Mouse (Mus musculus) intestine, postnatal 0 days (tissue): ENCODE results near the gene Fam102a. TPM values are rescaled to one million over a fixed set of nuclear protein-coding genes. Genes with fewer than 3 reads are reported as not detected.

Experiments used
- ATAC-seq: fragments of 200-750 bp; cut with Nextera tagmentation; 2 replicates; pipeline ENCODE4 v1.8.0; 2017; ENCODE audit warnings: mild to moderate bottlenecking, moderate TSS enrichment, moderate library complexity
- H3K27ac ChIP-seq: fragments of 300-500 bp; sonication (generic); 2 replicates; pipeline ENCODE4 v1.5.1; 2014; ENCODE audit warnings: mild to moderate bottlenecking, low read depth, low read length, moderate library complexity
- H3K27me3 ChIP-seq: fragments of 300-500 bp; sonication (generic); replicated peaks from 2 replicates; pipeline ENCODE4 v1.6.1; 2014; ENCODE audit warnings: low read length, mixed read lengths; ENCODE audit not compliant: control insufficient read depth, insufficient read depth
- H3K36me3 ChIP-seq: fragments of 300-500 bp; sonication (generic); 2 replicates; pipeline ENCODE4 v1.6.1; 2014; ENCODE audit warnings: mild to moderate bottlenecking, moderate library complexity; ENCODE audit not compliant: control insufficient read depth, insufficient read depth
- H3K4me1 ChIP-seq: fragments of 300-500 bp; sonication (generic); replicated peaks from 2 replicates; pipeline ENCODE4 v1.6.1; 2014; ENCODE audit warnings: antibody characterized with exemption, low read length, mixed read lengths; ENCODE audit not compliant: control insufficient read depth, insufficient read depth
- H3K4me2 ChIP-seq: fragments of 300-500 bp; sonication (generic); replicated peaks from 2 replicates; pipeline ENCODE4 v1.6.1; 2014; ENCODE audit warnings: low read depth, mild to moderate bottlenecking, moderate library complexity
- H3K4me3 ChIP-seq: fragments of 300-500 bp; sonication (generic); 2 replicates; pipeline ENCODE4 v1.5.1; 2014; ENCODE audit warnings: low read depth, low read length
- H3K9ac ChIP-seq: fragments of 300-500 bp; sonication (generic); 2 replicates; pipeline ENCODE4 v1.6.1; 2014; ENCODE audit warnings: mild to moderate bottlenecking, low read depth, low read length
- H3K9me3 ChIP-seq: fragments of 300-500 bp; sonication (generic); 2 replicates; pipeline ENCODE4 v1.6.1; 2016; ENCODE audit warnings: mixed run types; ENCODE audit not compliant: control insufficient read depth
- CTCF ChIP-seq: sonication (generic); IDR thresholded peaks from 2 replicates; pipeline ENCODE4 v1.5.1; 2016; ENCODE audit warnings: low read depth, mild to moderate bottlenecking, control low read depth, antibody characterized with exemption, moderate library complexity
- WGBS: fragments of 180-500 bp; shearing (Covaris S2); extraction: QIAGEN DNeasy Blood & Tissue Kit; methylation state at CpG from one replicate; pipeline ENCODE4 v1.1.7; 2014; 5-methylcytosine and 5-hydroxymethylcytosine counted together
- polyA plus RNA-seq: library from polyadenylated mRNA; unstranded; fragments of >200 nt; fragmentation: Nextera tagmentation; extraction: Ambion mirVana; gene quantifications from 2 replicates; pipeline ENCODE4 v1.2.1, GENCODE M21; 2015

Gene Fam102a
- polyA plus RNA-seq, 1 experiment from 2014 or later: 18.0 TPM

DNA sequence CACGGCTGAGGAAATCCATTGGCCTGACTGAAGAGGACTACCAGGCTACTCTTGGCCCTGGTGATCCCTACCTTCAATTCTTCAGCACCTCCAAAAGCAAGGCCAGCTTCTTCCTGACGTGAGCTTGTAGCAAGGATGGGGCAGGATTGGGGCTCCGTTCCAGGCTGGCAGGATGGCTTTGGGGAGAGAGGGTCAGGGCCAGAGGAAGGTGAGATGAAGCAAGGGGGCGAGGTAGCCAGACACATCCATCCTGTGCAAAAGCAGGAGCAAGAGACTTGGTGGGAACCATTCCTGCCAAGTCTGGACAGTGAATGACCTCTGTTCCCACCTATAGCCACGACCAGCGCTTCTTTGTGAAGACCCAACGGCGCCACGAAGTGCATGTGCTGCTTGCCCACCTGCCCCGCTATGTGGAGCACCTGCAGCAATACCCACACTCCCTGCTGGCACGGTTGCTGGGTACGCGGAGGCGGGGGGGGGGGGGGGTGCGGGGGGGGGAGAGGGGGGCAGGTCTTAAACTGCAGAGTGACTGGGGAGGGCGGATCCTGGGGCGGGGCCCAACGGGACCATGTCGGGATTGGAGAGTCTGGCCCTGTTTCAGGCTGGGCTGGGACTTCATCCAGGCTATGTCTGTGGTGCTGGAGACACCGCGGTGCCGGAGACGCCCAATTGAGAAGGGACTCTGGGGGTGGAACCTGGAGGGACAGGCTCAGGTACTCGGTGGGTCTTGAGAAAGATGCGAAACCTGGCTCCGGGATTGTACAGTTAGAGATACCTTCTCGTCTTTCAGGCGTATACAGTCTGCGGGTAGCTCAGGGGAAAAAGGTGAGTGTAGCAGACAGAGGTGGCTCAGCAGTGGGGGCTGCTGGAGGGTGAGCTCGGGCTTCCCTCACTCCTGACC lies 43.3 kb downstream of the Fam102a start:
- no peak for ATAC-seq
- Histone ChIP-seq H3K4me1 (peaks cover 2% of the 10 kb centered on the region; the same call in 1 of the 2 replicates), H3K9me3 (no peaks in the 10 kb centered on the region), H3K4me2 (no peak overlapping the region), H3K9ac (no peak overlapping the region), H3K27me3 (peaks cover 12% of the 10 kb centered on the region; the same call in 1 of the 2 replicates), H3K4me3 (no peak overlapping the region), H3K36me3 (peaks cover 1% of the 10 kb centered on the region; the same call in 1 of the 2 replicates), H3K27ac (no peak overlapping the region)
- no peak for TF ChIP-seq CTCF
- 38% methylated on average over 26 of the region's 30 CpGs for WGBS

DNA sequence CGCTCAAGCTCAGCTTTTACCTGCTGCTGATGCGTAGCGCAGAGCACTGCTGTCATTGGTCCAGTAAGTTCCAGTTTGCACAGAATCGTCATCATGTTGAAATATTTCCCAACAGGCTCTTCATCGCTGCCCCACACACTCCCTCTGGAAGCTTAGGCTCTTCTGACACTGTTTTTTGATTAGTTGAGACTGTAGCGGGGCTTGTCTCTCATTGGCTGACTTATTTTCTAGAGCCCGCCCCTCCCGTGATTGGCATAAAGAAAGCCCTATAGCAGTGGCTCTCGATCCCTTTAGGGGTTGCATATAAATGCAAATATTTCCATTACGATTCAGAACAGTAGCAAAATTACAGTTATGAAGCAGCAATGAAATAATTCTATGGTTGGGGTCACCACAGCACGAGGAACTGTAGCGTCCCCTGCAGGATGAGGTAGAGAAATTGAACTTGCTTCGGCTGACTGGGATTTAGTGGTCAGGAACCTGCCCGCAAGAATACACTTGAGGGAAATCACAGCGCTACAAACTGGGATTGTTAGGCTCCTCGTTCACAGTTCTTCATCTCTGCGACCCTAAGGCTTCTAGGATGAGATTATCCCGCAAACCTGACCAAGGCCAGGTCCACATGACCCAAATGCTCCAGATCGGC lies 46.4 kb downstream of the Fam102a start:
- H3K4me3 ChIP-seq: no peak overlapping the region
- H3K27ac ChIP-seq: no peak overlapping the region
- H3K9ac ChIP-seq: no peak overlapping the region
- peaks cover 12% of the 10 kb centered on the region; the same call in 1 of the 2 replicates for H3K27me3 ChIP-seq
- ATAC-seq: no peak
- H3K4me2 ChIP-seq: 0 out of 2 replicates have a peak overlapping the region, but pooled peaks have one; percentile 9
- H3K9me3 ChIP-seq: no peaks in the 10 kb centered on the region
- 49% methylated on average over 19 of the region's 19 CpGs for WGBS
- TF ChIP-seq CTCF: peak; percentile 30; the same call in 1 of the 2 replicates
- H3K36me3 ChIP-seq: no peaks in the 10 kb centered on the region
- H3K4me1 ChIP-seq: peaks cover 2% of the 10 kb centered on the region; the same call in 1 of the 2 replicates

DNA sequence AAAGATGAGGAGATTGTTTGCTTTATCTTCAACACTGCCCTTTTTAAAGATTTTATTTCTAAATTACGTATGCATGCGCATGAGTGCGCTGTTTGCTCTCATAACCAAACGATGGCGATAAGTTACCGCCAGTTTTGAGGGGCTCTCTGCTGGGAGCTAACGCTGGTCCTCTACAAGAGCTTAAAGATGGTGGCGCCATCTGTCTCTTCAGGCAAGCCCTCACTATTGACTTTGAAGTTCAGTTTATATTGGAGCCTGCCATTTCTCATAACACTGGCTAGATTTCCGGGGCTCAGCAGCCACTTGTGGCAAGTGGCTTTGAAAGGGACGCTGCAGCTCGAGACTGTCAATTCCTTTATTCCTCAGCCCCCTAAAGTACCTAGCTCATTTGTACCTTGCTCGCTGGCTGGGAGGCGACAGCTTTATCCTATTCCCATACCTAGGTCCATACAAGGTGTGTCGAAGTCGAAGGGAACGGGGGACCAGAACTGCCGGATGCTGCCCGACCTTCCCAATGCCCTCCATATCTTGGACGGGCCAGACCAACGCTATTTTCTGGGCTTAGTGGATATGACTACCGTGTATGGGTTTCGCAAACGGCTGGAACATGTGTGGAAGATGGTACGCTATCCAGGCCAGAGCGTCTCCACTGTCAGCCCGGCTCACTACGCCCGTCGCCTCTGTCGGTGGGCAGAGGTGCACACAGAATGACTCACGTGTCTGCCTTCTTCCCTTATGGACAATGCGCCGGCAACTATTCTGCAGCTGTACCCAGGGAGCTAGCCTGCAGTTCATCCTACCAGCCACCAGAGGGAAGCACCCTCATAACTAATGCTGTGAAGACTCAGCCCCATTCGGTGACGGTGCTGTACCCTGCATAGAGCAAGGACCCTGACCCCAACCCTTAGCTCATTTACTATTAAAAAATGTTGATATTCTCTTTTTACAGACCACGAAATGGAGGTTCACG lies 48.0 kb downstream of the Fam102a start:
- 13% methylated on average over 37 of the region's 37 CpGs for WGBS
- peak; percentile 64 for ATAC-seq
- peaks cover 2% of the 10 kb centered on the region; the same call in 1 of the 2 replicates for H3K4me1 ChIP-seq

DNA sequence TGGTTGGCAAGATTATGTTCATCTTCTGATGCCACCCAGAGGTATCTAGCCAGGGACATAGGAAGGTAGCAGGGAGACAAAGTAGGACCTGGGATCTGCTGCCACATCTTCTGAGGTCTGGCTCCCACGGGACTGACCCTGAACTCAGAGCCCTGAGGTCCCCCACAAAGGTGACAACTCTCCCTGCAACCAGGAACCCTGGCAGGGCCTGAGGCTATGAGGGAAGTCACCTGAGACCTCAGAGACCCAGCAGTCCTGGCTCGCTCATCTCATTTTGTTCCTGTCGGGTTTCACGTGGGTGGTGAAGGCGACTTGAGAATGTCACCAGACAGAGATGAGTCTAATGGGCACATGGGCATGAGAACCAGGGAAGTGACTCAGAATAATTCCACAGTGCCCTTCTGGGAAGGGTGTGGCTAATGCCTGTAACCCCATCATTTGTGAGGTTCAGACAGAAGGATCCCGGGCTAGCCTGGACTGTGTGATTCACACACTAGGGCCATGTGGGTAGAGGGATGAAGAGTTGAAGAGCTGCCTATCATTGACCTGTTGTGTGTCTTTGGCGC lies 50.1 kb downstream of the Fam102a start:
- H3K36me3 ChIP-seq: no peaks in the 10 kb centered on the region
- no peak for ATAC-seq
- no peak overlapping the region for H3K27ac ChIP-seq
- peaks cover 5% of the 10 kb centered on the region; the same call in 1 of the 2 replicates for H3K27me3 ChIP-seq
- peaks cover 2% of the 10 kb centered on the region; the same call in 1 of the 2 replicates for H3K4me1 ChIP-seq
- TF ChIP-seq CTCF: no peak
- H3K4me3 ChIP-seq: no peak overlapping the region
- no peak overlapping the region for H3K9ac ChIP-seq
- H3K4me2 ChIP-seq: no peak overlapping the region
- 83% methylated on average over 7 of the region's 7 CpGs for WGBS
- H3K9me3 ChIP-seq: no peaks in the 10 kb centered on the region

More for the DNA sequence above, 48.0 kb downstream of the Fam102a start:
- peak; percentile 94 for TF ChIP-seq CTCF
- peaks cover 12% of the 10 kb centered on the region; the same call in 1 of the 2 replicates for H3K27me3 ChIP-seq
- H3K27ac ChIP-seq: no peak overlapping the region
- H3K36me3 ChIP-seq: no peaks in the 10 kb centered on the region
- H3K4me3 ChIP-seq: peak overlapping the region; percentile 16; the same call in 1 of the 2 replicates
- no peaks in the 10 kb centered on the region for H3K9me3 ChIP-seq
- 0 out of 2 replicates have a peak overlapping the region, but pooled peaks have one; percentile 11 for H3K9ac ChIP-seq
- peak overlapping the region; percentile 59 for H3K4me2 ChIP-seq

DNA sequence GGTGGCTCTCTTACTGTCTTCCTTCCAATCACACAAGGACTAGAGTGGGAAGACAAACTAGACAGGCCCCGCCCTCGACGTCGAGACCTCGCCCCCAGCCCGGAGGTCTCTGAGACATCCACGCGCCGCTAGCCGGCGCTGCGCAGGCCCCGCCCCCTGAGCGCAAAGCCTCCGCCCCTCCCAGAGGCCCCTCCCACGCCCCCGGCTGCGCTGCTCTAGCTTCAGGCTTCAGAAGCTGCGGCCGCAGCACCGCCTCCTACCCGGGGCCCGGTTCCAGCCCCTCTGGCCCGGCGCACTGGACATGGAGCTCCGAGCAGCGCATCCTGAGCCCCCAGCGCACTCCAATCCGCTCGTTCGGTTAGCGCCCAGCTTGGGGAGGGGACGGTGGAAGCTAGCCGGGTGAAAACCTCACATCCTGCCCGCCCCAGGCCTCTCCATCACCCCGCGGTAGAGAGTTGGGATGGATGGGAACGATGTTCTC lies 51.8 kb downstream of the Fam102a start, which contains the start of gene St6galnac4:
Gene St6galnac4 (plus strand): TSS at position 225 of the 481 bp plus-strand sequence.
- ATAC-seq: peak; percentile 51
- peak within 1 kb of the TSS; percentile 43 for H3K4me3 ChIP-seq
- peak within 1 kb of the TSS; percentile 65 for H3K4me2 ChIP-seq
- peak within 1 kb of the TSS; percentile 41; the same call in 1 of the 2 replicates for H3K9ac ChIP-seq
- WGBS: 2% methylated on average over 38 of the region's 38 CpGs
- peaks cover 5% of the 10 kb centered on the region; the same call in 1 of the 2 replicates for H3K27me3 ChIP-seq
- peaks cover 2% of the 10 kb centered on the region; the same call in 1 of the 2 replicates for H3K4me1 ChIP-seq
- TF ChIP-seq CTCF: peak; percentile 71
- peak within 1 kb of the TSS; percentile 42; the same call in 1 of the 2 replicates for H3K27ac ChIP-seq
- no peaks in the 10 kb centered on the region for H3K9me3 ChIP-seq
- no peaks in the 10 kb centered on the region for H3K36me3 ChIP-seq
